15 mouse cellular contexts compared by ENCODE assay signal in the genomic region with DNA sequence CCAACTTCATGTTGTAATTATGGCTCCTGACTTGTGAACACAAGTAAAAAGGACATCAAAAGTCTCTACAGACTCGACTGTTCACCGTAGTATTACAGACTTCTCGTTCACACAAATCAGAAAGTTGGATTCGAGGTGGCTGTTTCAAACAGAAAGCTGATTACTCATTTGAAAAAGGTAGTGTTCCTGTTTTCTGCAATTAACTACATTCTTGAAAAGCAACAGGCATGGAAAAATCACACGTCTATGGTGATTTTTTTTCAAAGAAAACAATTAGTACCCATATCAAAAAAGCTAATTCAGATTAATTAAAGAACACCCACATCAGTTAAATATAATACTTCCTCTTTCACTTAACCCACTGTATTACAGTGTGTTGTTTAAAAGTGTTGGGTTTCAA.
"Had no signal": no experiment of that assay in that cellular context is flagged by ENCODE, and none has a peak within 500 bp of the region (broad histone marks: within the 10 kb centered on the region; RNA-seq: fewer than 3 reads in every experiment).

No protein-coding gene starts in this region.

- DNase-seq: right cerebral cortex, adult 18-20 months; right cerebral cortex, postnatal 14 days; right cerebral cortex, postnatal 25 days; right cerebral cortex, postnatal 4 days; spleen, adult 18-20 months; thymus, adult 18-20 months; thymus, adult 2 months; thymus, postnatal 14 days; thymus, postnatal 25 days; thymus, postnatal 36 days; thymus, postnatal 4 days had no signal

- H3K9ac ChIP-seq: neural tube, embryonic 13.5 days; neural tube, embryonic 15.5 days; stomach, embryonic 15.5 days had no signal

- H3K4me1 ChIP-seq: neural tube, embryonic 13.5 days; neural tube, embryonic 15.5 days; stomach, embryonic 15.5 days had no signal

- H3K27me3 ChIP-seq: neural tube, embryonic 13.5 days; neural tube, embryonic 15.5 days; stomach, embryonic 15.5 days had no signal

- H3K9me3 ChIP-seq: neural tube, embryonic 13.5 days; neural tube, embryonic 15.5 days; stomach, embryonic 15.5 days had no signal

- H3K4me2 ChIP-seq: neural tube, embryonic 13.5 days; neural tube, embryonic 15.5 days; stomach, embryonic 15.5 days had no signal

- H3K27ac ChIP-seq: neural tube, embryonic 13.5 days; neural tube, embryonic 15.5 days; stomach, embryonic 15.5 days; stomach, postnatal 0 days had no signal

- H3K4me3 ChIP-seq: neural tube, embryonic 13.5 days; neural tube, embryonic 15.5 days; stomach, embryonic 15.5 days had no signal

- H3K36me3 ChIP-seq: neural tube, embryonic 13.5 days; neural tube, embryonic 15.5 days; stomach, embryonic 15.5 days had no signal
